Mouse (Mus musculus) lung, adult 2 months (tissue): ENCODE data around the gene Gm5767. TPM values are rescaled to one million over a fixed set of nuclear protein-coding genes. Genes with fewer than 3 reads are reported as not detected.

ENCODE experiments used
- DNase-seq: peaks from one replicate; pipeline ENCODE4 v3.0.0; 2022
- H3K4me1 ChIP-seq: fragments of 200-500 bp; 2 replicates; pipeline ENCODE4 v1.6.1; 2011; ENCODE audit warnings: low read length; ENCODE audit not compliant: control insufficient read depth, insufficient read depth
- H3K4me3 ChIP-seq: fragments of 200-500 bp; replicated peaks from 2 replicates; pipeline ENCODE3; 2011; ENCODE audit warnings: low read depth, mild to moderate bottlenecking, control low read depth, low read length; ENCODE audit errors: extremely low read depth
- CTCF ChIP-seq: fragments of 200-500 bp; IDR thresholded peaks from 2 replicates; pipeline ENCODE4 v1.5.1; 2011; ENCODE audit warnings: mild to moderate bottlenecking, low read length, control low read depth; ENCODE audit not compliant: insufficient read depth
- POLR2A ChIP-seq: fragments of 200-500 bp; IDR thresholded peaks from 2 replicates; pipeline ENCODE4 v1.6.1; 2011; ENCODE audit warnings: low read depth, mild to moderate bottlenecking, control low read depth, low read length, borderline replicate concordance; ENCODE audit errors: extremely low read depth
- WGBS: fragments of 180-500 bp; shearing (Covaris S2); methylation state at CpG from one replicate; pipeline ENCODE4 v1.1.7; 2018; 5-methylcytosine and 5-hydroxymethylcytosine counted together
- polyA plus RNA-seq: library from polyadenylated mRNA; depleted of rRNA; stranded (reverse); fragments of >200 nt; gene quantifications from 2 replicates; pipeline ENCODE4 v1.2.3, GENCODE M21; 2012

Gene Gm5767
- polyA plus RNA-seq, 1 experiment: not detected

GRCm38 (mm10) chr16:8691206-8691605, 10.6 kb downstream of the Gm5767 start:
- no peaks in the 10 kb centered on the region for H3K4me1 ChIP-seq
- WGBS: 89% methylated on average over 7 of the region's 7 CpGs
- no peak overlapping the region for H3K4me3 ChIP-seq
- no peak for TF ChIP-seq POLR2A
- TF ChIP-seq CTCF: no peak
- no peak for DNase-seq

GRCm38 (mm10) chr16:8699556-8699955, 19.0 kb downstream of the Gm5767 start:
- no peak for TF ChIP-seq CTCF
- no peak for TF ChIP-seq POLR2A
- H3K4me3 ChIP-seq: no peak overlapping the region
- DNase-seq: no peak
- 86% methylated on average over 8 of the region's 8 CpGs for WGBS
- H3K4me1 ChIP-seq: no peaks in the 10 kb centered on the region

GRCm38 (mm10) chr16:8700586-8700985, 20.0 kb downstream of the Gm5767 start:
- WGBS: 73% methylated on average over 3 of the region's 3 CpGs

GRCm38 (mm10) chr16:8711998-8712397, 31.4 kb downstream of the Gm5767 start:
- DNase-seq: no peak
- TF ChIP-seq CTCF (no peak), POLR2A (no peak)
- peaks cover 2% of the 10 kb centered on the region; the same call in 1 of the 2 replicates for H3K4me1 ChIP-seq
- H3K4me3 ChIP-seq: no peak overlapping the region
- 80% methylated on average over 9 of the region's 9 CpGs for WGBS

More at GRCm38 (mm10) chr16:8700586-8700985, 20.0 kb downstream of the Gm5767 start:
- DNase-seq: no peak
- TF ChIP-seq POLR2A (no peak), CTCF (no peak)
- Histone ChIP-seq H3K4me3 (no peak overlapping the region), H3K4me1 (no peaks in the 10 kb centered on the region)

GRCm38 (mm10) chr16:8714851-8715250, 34.3 kb downstream of the Gm5767 start:
- DNase-seq: no peak

GRCm38 (mm10) chr16:8715513-8716080, 35.0 kb downstream of the Gm5767 start:
- TF ChIP-seq POLR2A: no peak
- no peak for TF ChIP-seq CTCF
- no peak overlapping the region for H3K4me3 ChIP-seq
- WGBS: 69% methylated on average over 10 of the region's 10 CpGs
- no peak for DNase-seq
- peaks cover 13% of the 10 kb centered on the region for H3K4me1 ChIP-seq

More at GRCm38 (mm10) chr16:8714851-8715250, 34.3 kb downstream of the Gm5767 start:
- TF ChIP-seq POLR2A (no peak), CTCF (no peak)
- 85% methylated on average over 5 of the region's 5 CpGs for WGBS
- Histone ChIP-seq H3K4me3 (no peak overlapping the region), H3K4me1 (peaks cover 13% of the 10 kb centered on the region)

- 31% methylated on average over 6 of the region's 6 CpGs for WGBS
Measured at GRCm38 (mm10) chr16:8716300-8716699, 35.7 kb downstream of the Gm5767 start.

GRCm38 (mm10) chr16:8717744-8718143, 37.2 kb downstream of the Gm5767 start:
- DNase-seq: no peak
- TF ChIP-seq CTCF: no peak
- TF ChIP-seq POLR2A: no peak
- WGBS: 91% methylated on average over 10 of the region's 10 CpGs
- peaks cover 17% of the 10 kb centered on the region for H3K4me1 ChIP-seq
- H3K4me3 ChIP-seq: no peak overlapping the region

More at GRCm38 (mm10) chr16:8716300-8716699, 35.7 kb downstream of the Gm5767 start:
- TF ChIP-seq CTCF (no peak), POLR2A (no peak)
- DNase-seq: no peak
- peaks cover 17% of the 10 kb centered on the region for H3K4me1 ChIP-seq
- no peak overlapping the region for H3K4me3 ChIP-seq

GRCm38 (mm10) chr16:8720447-8720846, 39.9 kb downstream of the Gm5767 start:
- no peak overlapping the region for H3K4me3 ChIP-seq
- WGBS: 74% methylated on average over 4 of the region's 4 CpGs
- H3K4me1 ChIP-seq: peaks cover 16% of the 10 kb centered on the region

GRCm38 (mm10) chr16:8724031-8724430, 43.5 kb downstream of the Gm5767 start:
- no peak overlapping the region for H3K4me3 ChIP-seq
- TF ChIP-seq CTCF (no peak), POLR2A (no peak)
- 78% methylated on average over 3 of the region's 3 CpGs for WGBS

More at GRCm38 (mm10) chr16:8720447-8720846, 39.9 kb downstream of the Gm5767 start:
- TF ChIP-seq CTCF: no peak
- TF ChIP-seq POLR2A: no peak
- no peak for DNase-seq

More at GRCm38 (mm10) chr16:8724031-8724430, 43.5 kb downstream of the Gm5767 start:
- DNase-seq: no peak
- peaks cover 20% of the 10 kb centered on the region for H3K4me1 ChIP-seq
